Mouse (Mus musculus): ENCODE measurements at regions not wholly inside any gene's neighbourhood (a gene's known extent, or its start where the extent isn't known, plus 50 kb on each side); places are given as distances from the start of the nearest gene placed in this dataset.

DNA sequence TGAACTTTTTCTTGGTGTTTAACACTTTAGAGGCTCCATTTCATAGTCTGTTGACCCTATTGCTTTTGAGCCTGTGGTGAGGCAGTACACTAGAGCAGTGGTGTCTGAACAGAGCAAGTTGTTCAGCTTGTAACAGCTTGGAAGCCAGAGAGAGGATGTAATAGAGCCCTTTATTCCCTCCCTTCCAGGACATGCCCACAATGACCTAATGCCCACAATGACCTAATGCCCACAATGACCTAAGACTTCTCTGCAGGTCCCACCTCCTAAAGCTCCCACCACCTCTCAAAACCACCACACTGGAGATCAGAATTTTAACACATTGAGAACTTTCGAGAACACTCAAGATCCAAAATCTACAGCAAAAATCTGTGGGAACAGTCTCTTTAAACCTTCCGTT, 115.6 kb downstream of the S1pr1 start:
- no peak for DNase-seq (ENCODE audit: low spot score in 2 of 2)

DNA sequence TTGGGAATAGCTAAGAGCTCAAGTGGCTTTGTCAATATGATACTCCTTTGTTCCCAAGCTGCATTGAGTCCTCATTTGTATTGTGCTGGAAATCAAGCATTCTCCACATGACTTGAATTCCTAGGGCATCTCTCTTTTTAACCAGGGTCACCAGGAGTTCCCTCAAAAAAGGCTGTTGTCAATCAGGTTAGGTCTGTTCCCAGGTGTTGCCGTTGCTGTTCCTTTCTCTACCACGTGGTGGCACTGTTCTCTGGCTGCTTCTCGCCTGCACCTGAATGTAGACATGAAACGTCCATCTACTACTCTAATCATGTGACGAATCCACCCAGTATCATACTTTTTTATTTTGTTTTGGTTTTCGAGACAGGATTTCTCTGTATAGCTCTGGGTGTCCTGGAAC, 118.3 kb downstream of the S1pr1 start:
- peak; percentile 72 to 75 for DNase-seq (ENCODE audit: low spot score in 2 of 2)

DNA sequence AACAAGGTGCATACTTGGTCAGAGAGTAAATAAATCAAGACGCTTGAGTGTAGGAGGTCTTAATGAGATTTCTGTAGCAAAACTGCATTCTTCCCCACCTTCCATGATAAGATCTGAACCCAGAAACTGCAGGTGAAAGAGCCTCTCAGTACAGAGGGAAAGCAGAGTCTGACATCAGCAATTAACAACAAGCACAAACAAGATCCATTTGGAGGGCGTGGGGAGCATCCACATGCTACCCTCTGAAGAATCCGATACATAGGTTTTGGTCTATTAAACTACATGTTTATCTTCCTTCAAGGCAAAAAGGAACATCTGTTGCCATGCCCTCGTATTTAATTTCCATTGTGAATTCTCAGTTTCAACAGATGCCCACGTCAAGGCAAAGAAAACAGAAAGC, 124.2 kb downstream of the S1pr1 start:
- DNase-seq (ENCODE audit: low spot score in 2 of 2): no peak

DNA sequence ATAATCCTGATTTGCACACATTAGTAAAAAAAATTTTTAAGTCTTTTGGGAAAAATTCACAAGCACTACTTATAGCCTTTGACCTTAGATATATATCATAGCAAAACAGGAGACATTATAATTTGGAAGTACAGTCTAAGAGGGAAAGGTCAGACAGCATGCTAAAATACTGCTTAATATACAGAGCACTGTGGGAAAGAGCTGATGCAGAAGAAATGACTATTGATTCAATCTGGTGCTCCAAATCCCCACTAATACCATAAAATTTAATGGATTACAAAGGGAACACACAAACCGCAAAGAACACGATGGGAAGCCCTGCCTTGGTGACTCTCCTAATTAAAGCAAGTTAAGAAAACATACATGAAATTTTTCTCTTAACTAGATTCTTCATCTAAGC, 126.3 kb downstream of the S1pr1 start:
- no peak for DNase-seq (ENCODE audit: low spot score in 2 of 2)

DNA sequence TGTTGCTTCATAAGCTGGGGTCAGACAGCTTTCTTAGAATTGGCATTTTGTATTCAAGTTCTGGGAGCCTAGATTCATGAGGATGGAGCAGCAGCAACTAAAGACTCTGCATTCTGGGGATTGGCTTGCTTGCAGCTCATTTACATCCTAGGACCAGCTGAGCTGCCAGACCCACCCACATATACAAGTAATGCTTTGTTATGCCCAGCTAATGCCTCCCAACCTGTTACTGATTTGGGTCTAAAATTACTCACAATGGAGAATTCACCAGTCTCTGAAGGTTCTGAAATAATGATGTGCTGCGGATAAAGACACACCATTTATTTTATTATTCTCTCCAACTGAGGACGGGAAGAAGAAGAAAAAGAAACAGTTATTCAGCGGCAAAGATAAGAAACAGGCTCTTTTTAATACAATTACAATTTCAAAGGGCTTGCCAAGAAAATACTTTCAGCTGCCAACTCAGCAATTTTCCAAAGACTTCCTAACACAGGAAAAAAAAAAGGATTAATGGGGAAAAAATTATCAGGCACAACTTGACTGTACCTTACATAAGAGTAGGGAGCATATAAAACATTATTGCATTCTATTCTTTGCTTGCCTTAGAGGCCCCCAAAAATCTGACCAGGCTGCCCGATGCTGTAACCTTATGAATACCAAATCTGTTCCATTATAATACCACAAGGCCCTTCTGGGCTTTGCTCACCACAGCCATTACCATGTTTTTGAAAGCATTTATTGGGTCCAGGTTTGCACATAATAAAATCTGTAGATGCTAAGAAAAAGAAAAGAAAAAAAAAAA, 134.5 kb downstream of the S1pr1 start:
- no peak for DNase-seq (ENCODE audit: low spot score in 2 of 2)

DNA sequence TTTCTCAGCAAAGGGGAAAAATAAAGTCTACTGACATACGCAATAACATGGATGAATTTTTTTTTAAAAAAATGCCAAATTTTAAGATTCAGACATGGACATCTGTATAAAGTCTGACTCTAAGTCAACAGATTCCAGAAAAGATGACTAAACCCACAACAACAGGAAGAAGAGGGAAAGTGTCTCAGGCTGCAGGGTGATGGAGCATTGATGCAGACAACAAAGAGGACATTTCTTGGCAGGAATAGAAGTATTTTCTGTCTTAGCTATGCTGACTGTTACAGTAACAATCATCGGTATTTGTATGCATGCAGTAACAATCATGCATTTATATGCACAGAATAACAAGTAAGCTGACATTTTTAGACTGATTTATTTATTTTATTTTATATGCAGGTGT, 139.5 kb downstream of the S1pr1 start:
- DNase-seq (ENCODE audit: low spot score in 2 of 2): no peak

GRCm38 (mm10) chr3:115562735-115563134, 152.1 kb downstream of the S1pr1 start:
- DNase-seq (ENCODE audit: low spot score in 2 of 2): no peak

DNA sequence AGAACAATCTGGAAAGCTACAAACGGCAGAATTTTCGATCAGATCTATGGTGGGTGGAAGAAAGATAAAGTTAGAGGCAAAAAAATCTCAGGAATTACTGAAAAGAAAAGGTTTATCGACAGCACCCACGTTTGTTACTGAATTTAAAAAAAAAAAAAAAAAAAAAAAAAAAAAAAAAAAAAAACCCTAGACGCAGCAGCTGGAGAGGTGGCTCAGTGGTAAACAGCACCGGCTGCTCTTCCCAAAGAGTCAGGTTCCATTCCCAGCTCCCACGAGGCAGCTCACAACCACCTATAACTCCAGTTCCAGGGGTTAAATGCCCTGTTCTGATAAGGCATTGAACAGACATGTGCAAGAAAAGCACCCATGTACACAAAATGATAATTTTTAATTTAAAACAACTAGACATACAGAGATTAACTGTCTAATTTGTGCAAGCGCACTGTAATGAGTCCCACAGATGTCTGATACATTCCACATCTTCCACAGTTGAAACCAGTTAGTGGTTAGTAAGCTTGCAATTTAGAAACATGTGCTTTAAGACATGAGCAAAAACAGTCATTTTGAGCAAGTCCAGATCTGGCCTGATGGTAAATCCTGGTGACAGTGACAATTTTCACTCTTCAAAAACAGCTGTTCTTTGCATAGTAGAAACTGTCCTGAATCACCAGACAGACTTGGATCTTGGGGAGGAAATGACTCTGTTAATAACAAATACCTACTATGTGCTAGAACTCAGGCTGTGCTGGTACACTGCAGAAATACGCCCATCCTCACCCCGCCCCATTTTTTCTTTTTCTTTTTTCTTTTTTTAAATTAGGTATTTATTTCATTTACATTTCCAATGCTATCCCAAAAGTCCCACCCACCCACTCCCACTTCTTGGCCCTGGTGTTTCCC, 159.8 kb downstream of the S1pr1 start:
- DNase-seq (ENCODE audit: low spot score in 2 of 2): no peak

- no peak for DNase-seq (ENCODE audit: low spot score in 2 of 2)
Observed at GRCm38 (mm10) chr3:115553848-115554515, 160.9 kb downstream of the S1pr1 start.

- DNase-seq (ENCODE audit: low spot score in 2 of 2): no peak
Observed at GRCm38 (mm10) chr3:115541789-115542188, 173.1 kb downstream of the S1pr1 start.

DNA sequence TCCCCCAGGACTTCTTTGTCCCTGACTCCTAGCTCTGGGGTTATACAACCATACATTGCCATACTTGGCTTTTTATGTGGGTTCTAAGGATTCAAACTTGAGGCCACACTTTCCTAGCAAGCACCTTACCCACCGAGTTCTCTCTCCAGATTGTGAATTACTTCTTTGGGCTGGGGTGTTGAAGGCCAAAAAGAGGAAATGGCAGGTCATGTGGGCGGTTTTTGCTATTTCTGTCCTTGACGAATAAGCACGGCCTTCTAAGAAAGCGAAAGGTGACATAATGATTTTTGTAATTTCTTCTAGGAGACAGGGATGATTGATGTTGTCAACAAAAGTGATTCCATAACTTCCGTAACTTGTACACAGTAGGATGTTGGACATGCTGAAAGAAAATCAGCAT, 176.5 kb downstream of the S1pr1 start:
- no peak for DNase-seq (ENCODE audit: low spot score in 2 of 2)

DNA sequence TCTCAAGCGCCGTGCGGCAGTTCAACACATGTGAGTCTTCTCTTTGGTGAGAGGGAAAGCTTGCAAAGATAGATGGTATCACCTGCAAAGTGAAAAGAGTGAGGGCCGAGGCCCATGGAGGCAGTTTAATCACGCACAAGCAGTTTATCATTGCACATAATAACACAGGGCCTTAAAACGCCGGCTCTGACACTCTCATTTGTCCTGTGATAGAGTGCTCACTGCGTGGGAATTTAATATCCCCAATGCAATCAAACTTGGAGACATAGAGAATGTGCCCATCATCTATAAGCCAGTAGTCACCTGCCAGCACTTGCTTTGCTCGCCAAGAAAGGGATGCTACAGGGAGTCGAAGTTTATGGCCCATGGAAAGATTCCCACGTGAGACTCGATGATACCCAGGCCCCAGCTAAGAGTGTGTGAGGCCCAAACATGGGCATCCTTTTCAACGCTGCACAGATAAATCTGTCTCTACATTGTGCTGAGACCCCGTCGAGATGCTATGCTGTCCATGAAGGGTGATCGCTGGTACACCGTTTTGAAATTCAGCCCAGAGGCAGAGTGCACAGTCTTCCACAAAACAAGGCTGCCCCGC, 182.6 kb downstream of the S1pr1 start:
- no peak for DNase-seq (ENCODE audit: low spot score in 2 of 2)

DNA sequence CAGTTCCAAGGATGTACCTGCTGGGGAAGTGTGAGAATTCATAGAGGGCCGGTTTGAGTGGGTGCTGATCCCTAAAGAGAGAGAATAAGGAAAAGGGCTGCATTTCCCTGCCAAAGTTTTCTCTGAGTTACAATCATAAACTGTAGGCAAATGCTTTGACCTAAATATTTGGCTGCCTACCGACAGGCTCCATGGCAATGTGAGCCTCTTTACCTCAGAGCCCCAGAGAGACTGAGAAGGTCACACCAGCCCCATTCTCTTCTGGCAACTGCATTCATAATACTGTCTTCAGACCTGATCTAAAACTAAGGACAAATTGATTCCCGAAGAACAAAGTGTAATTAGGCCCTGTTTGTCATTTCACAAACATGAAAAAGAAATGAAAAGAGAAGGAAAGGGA, 184.4 kb downstream of the S1pr1 start:
- DNase-seq (ENCODE audit: low spot score in 2 of 2): no peak

GRCm38 (mm10) chr3:115529918-115530317, 185.0 kb downstream of the S1pr1 start:
- DNase-seq (ENCODE audit: low spot score in 2 of 2): no peak

DNA sequence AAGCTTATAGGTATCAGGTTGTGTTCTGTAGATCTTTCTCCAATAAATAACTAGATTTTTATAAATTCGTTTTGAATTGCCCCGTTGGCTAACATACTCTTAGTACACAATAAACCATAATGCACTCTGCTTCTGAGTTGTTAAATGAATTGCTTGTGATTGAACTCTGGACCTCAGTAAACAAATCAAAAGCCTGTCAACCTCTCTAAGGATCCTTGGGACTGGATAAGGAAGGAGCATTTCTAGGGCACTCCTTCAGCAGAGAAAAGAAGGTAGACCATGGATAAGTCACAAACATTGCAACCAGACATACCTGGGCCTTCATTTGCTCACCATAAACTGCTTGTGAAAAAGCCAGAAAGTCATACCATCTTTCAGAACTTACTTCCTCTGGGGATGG, 191.4 kb downstream of the S1pr1 start:
- no peak for DNase-seq (ENCODE audit: low spot score in 2 of 2)

DNA sequence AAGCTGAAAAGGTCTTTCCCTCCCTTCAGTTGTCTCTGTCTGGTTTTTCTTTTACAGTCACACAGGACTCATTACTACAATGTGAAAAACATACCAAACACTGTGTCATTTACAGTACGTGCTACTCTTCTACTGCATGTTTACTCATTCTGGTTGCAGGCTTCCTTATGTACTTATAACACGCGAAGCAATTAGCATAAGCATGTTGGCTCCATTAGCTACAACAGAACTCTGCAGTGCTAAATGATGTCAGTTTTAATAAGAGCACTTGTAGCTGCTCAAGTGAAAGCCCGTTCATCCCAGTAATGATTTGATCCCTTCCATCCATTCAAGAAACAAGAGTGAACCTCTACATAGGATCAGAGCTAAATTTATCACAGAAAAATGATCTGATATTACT, 199.2 kb downstream of the S1pr1 start:
- no peak for DNase-seq (ENCODE audit: low spot score in 2 of 2)

DNA sequence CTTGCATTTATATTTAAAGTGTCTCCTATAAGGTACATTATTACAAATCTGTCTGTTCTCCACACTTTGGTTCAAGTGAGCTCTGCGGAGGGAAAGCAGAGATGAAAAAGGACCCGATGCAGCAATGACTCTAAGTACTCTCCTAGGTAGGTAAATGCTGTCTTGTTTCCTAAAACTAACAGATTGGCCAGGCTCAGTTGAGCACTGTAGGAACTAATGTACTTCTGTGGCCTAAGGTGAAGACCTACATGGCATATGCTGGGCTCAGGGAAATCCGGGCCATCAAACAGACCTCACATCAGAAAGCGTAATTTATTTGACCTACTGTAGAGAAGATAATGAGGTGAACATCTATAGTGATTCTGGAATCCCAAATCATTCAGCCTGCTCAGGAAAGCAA, 205.2 kb downstream of the S1pr1 start:
- no peak for DNase-seq (ENCODE audit: low spot score in 2 of 2)

GRCm38 (mm10) chr3:115497420-115497819, 217.5 kb downstream of the S1pr1 start:
- no peak for DNase-seq (ENCODE audit: low spot score in 2 of 2)

DNA sequence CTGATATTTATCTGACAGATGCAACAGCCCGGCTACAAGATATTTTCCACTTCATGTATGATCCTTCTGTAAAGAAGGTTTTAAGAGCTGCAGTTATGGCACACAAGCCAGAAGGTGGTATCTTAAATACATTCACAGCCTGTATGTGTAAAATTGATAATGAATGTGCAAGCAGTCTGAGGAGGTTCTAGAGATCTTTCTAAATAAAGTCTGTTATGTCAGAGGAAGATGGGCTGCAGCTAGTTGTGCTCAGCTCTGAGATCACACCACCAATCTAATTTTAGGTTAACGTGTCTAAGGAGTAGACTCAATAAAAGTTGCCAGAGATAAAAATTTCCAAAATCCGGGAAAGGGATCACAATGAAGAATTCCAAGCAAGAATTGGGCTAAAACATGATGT, 218.8 kb downstream of the S1pr1 start:
- DNase-seq (ENCODE audit: low spot score in 2 of 2): no peak

GRCm38 (mm10) chr3:115495692-115496091, 219.2 kb downstream of the S1pr1 start:
- DNase-seq (ENCODE audit: low spot score in 2 of 2): no peak

GRCm38 (mm10) chr3:115468980-115469379, 245.9 kb downstream of the S1pr1 start:
- DNase-seq (ENCODE audit: low spot score in 2 of 2): no peak
